Mouse (Mus musculus): ENCODE data around the gene Sbk3. TPM values are rescaled to one million over a fixed set of nuclear protein-coding genes. Genes with fewer than 3 reads are reported as not detected.
"Not testable (repeated sequence)": the region's sequence is repeated elsewhere in the genome, so short reads cannot be mapped to it uniquely, and the experiment has no call there.

Sbk3 gene
- polyA plus RNA-seq (2014; fragmentation: Nextera tagmentation; extraction: Ambion mirVana): not detected in 2 replicates

GRCm38 (mm10) chr7:4971068-4971467, at the start of gene Sbk3:
TSS of gene Sbk3 (minus strand) at chr7:4971168.
- Histone ChIP-seq H3K4me2 (no peak within 1 kb of the TSS), H3K9ac (ENCODE audit: low read depth, low read length) (no peak within 1 kb of the TSS), H3K36me3 (ENCODE audit: control insufficient read depth, insufficient read depth, low read length) (no peaks in the 10 kb centered on the region), H3K4me3 (ENCODE audit: low read depth, low read length) (no peak within 1 kb of the TSS), H3K27ac (ENCODE audit: low read depth, low read length) (no peak within 1 kb of the TSS), H3K4me1 (replicated peaks; ENCODE audit: control insufficient read depth, insufficient read depth, low read length) (no peaks in the 10 kb centered on the region), H3K9me3 (ENCODE audit: control insufficient read depth, low read length) (no peaks in the 10 kb centered on the region), H3K27me3 (replicated peaks; ENCODE audit: control insufficient read depth, insufficient read depth, low read length) (no peaks in the 10 kb centered on the region; the same call in 1 of the 2 replicates)
- WGBS: 38% methylated on average over 6 of the region's 6 CpGs
- ATAC-seq (replicated peaks; ENCODE audit: low FRiP score) (no peak), DNase-seq (ENCODE audit: low spot score) (no peak)

GRCm38 (mm10) chr7:5020685-5021084, 49.7 kb upstream of the Sbk3 start:
- DNase-seq (ENCODE audit: low spot score) (no peak), ATAC-seq (replicated peaks; ENCODE audit: low FRiP score) (0 out of 2 replicates have a peak, but pooled peaks have one; percentile 0)
- peak overlapping the region; percentile 93 for H3K9ac ChIP-seq (ENCODE audit: low read depth, low read length)
- peaks cover 20% of the 10 kb centered on the region for H3K4me1 ChIP-seq (replicated peaks; ENCODE audit: control insufficient read depth, insufficient read depth, low read length)
- H3K4me2 ChIP-seq: peak overlapping the region; percentile 78
- H3K27ac ChIP-seq (ENCODE audit: low read depth, low read length): peak overlapping the region; percentile 98
- no peaks in the 10 kb centered on the region for H3K9me3 ChIP-seq (ENCODE audit: control insufficient read depth, low read length)
- peaks cover 21% of the 10 kb centered on the region; the same call in 1 of the 2 replicates for H3K36me3 ChIP-seq (ENCODE audit: control insufficient read depth, insufficient read depth, low read length)
- WGBS: under 1% methylated on average over 10 of the region's 15 CpGs
- peak overlapping the region; percentile 87 for H3K4me3 ChIP-seq (ENCODE audit: low read depth, low read length)
- H3K27me3 ChIP-seq (replicated peaks; ENCODE audit: control insufficient read depth, insufficient read depth, low read length): no peaks in the 10 kb centered on the region

- Histone ChIP-seq H3K4me2 (peak within 1 kb of the TSS; percentile 78), H3K4me1 (replicated peaks; ENCODE audit: control insufficient read depth, insufficient read depth, low read length) (peaks cover 20% of the 10 kb centered on the region), H3K36me3 (ENCODE audit: control insufficient read depth, insufficient read depth, low read length) (peaks cover 21% of the 10 kb centered on the region; the same call in 1 of the 2 replicates), H3K4me3 (ENCODE audit: low read depth, low read length) (peak within 1 kb of the TSS; percentile 87), H3K27ac (ENCODE audit: low read depth, low read length) (peak within 1 kb of the TSS; percentile 98), H3K27me3 (replicated peaks; ENCODE audit: control insufficient read depth, insufficient read depth, low read length) (no peaks in the 10 kb centered on the region), H3K9ac (ENCODE audit: low read depth, low read length) (peak within 1 kb of the TSS; percentile 93), H3K9me3 (ENCODE audit: control insufficient read depth, low read length) (no peaks in the 10 kb centered on the region)
- WGBS: under 1% methylated on average over 44 of the region's 49 CpGs
- DNase-seq (ENCODE audit: low spot score) (peak; percentile 98), ATAC-seq (replicated peaks; ENCODE audit: low FRiP score) (peak; percentile 87)
Observed at GRCm38 (mm10) chr7:5020000-5020681, 49.2 kb upstream of the Sbk3 start, which contains the start of the genes Zfp865 and Ccdc106. TSS of gene Zfp865 (plus strand) at chr7:5020376. TSS of gene Ccdc106 (plus strand) at chr7:5020553.

- DNase-seq (ENCODE audit: low spot score); ATAC-seq (replicated peaks; ENCODE audit: low FRiP score); H3K9me3 ChIP-seq (ENCODE audit: control insufficient read depth, low read length); H3K27me3 ChIP-seq (replicated peaks; ENCODE audit: control insufficient read depth, insufficient read depth, low read length): not testable (repeated sequence)
- Histone ChIP-seq H3K9ac (ENCODE audit: low read depth, low read length) (peak overlapping the region; percentile 93), H3K4me1 (replicated peaks; ENCODE audit: control insufficient read depth, insufficient read depth, low read length) (peaks cover 20% of the 10 kb centered on the region), H3K4me2 (peak overlapping the region; percentile 78), H3K4me3 (ENCODE audit: low read depth, low read length) (peak overlapping the region; percentile 87), H3K27ac (ENCODE audit: low read depth, low read length) (peak overlapping the region; percentile 98), H3K36me3 (ENCODE audit: control insufficient read depth, insufficient read depth, low read length) (peaks cover 17% of the 10 kb centered on the region; the same call in 1 of the 2 replicates)
- WGBS: 26% methylated on average over 8 of the region's 8 CpGs
Observed at GRCm38 (mm10) chr7:5019576-5019975, 48.6 kb upstream of the Sbk3 start.

- Histone ChIP-seq H3K27me3 (replicated peaks; ENCODE audit: control insufficient read depth, insufficient read depth, low read length) (no peaks in the 10 kb centered on the region), H3K27ac (ENCODE audit: low read depth, low read length) (no peak overlapping the region), H3K4me3 (ENCODE audit: low read depth, low read length) (no peak overlapping the region), H3K4me1 (replicated peaks; ENCODE audit: control insufficient read depth, insufficient read depth, low read length) (peaks cover 25% of the 10 kb centered on the region), H3K9me3 (ENCODE audit: control insufficient read depth, low read length) (no peaks in the 10 kb centered on the region), H3K9ac (ENCODE audit: low read depth, low read length) (no peak overlapping the region), H3K36me3 (ENCODE audit: control insufficient read depth, insufficient read depth, low read length) (peaks cover 13% of the 10 kb centered on the region; the same call in 1 of the 2 replicates), H3K4me2 (no peak overlapping the region)
- ATAC-seq (replicated peaks; ENCODE audit: low FRiP score) (no peak), DNase-seq (ENCODE audit: low spot score) (no peak)
- 96% methylated on average over 21 of the region's 21 CpGs for WGBS
Observed at GRCm38 (mm10) chr7:5017931-5018330, 47.0 kb upstream of the Sbk3 start.

GRCm38 (mm10) chr7:5017352-5017751, 46.4 kb upstream of the Sbk3 start:
- peaks cover 25% of the 10 kb centered on the region for H3K4me1 ChIP-seq (replicated peaks; ENCODE audit: control insufficient read depth, insufficient read depth, low read length)
- H3K36me3 ChIP-seq (ENCODE audit: control insufficient read depth, insufficient read depth, low read length): peaks cover 16% of the 10 kb centered on the region
- H3K9me3 ChIP-seq (ENCODE audit: control insufficient read depth, low read length): no peaks in the 10 kb centered on the region
- no peaks in the 10 kb centered on the region for H3K27me3 ChIP-seq (replicated peaks; ENCODE audit: control insufficient read depth, insufficient read depth, low read length)
- no peak overlapping the region for H3K4me2 ChIP-seq
- H3K27ac ChIP-seq (ENCODE audit: low read depth, low read length): no peak overlapping the region
- no peak for ATAC-seq (replicated peaks; ENCODE audit: low FRiP score)
- H3K4me3 ChIP-seq (ENCODE audit: low read depth, low read length): no peak overlapping the region
- H3K9ac ChIP-seq (ENCODE audit: low read depth, low read length): no peak overlapping the region
- no peak for DNase-seq (ENCODE audit: low spot score)
- 91% methylated on average over 16 of the region's 16 CpGs for WGBS

- 94% methylated on average over 2 of the region's 2 CpGs for WGBS
- Histone ChIP-seq H3K36me3 (ENCODE audit: control insufficient read depth, insufficient read depth, low read length) (peaks cover 17% of the 10 kb centered on the region), H3K27ac (ENCODE audit: low read depth, low read length) (no peak overlapping the region), H3K4me1 (replicated peaks; ENCODE audit: control insufficient read depth, insufficient read depth, low read length) (peaks cover 25% of the 10 kb centered on the region), H3K9me3 (ENCODE audit: control insufficient read depth, low read length) (no peaks in the 10 kb centered on the region), H3K4me3 (ENCODE audit: low read depth, low read length) (no peak overlapping the region), H3K9ac (ENCODE audit: low read depth, low read length) (no peak overlapping the region), H3K4me2 (no peak overlapping the region), H3K27me3 (replicated peaks; ENCODE audit: control insufficient read depth, insufficient read depth, low read length) (no peaks in the 10 kb centered on the region)
- no peak for ATAC-seq (replicated peaks; ENCODE audit: low FRiP score)
- DNase-seq (ENCODE audit: low spot score): no peak
Observed at GRCm38 (mm10) chr7:5016920-5017319, 46.0 kb upstream of the Sbk3 start.

- 53% methylated on average over 3 of the region's 3 CpGs for WGBS
- ATAC-seq (replicated peaks; ENCODE audit: low FRiP score): no peak
- H3K9ac ChIP-seq (ENCODE audit: low read depth, low read length): peak overlapping the region; percentile 93
Observed at GRCm38 (mm10) chr7:5016057-5016456, 45.1 kb upstream of the Sbk3 start.

More at GRCm38 (mm10) chr7:5016057-5016456, 45.1 kb upstream of the Sbk3 start:
- Histone ChIP-seq H3K4me2 (peak overlapping the region; percentile 90), H3K4me3 (ENCODE audit: low read depth, low read length) (peak overlapping the region; percentile 75), H3K27ac (ENCODE audit: low read depth, low read length) (peak overlapping the region; percentile 99), H3K9me3 (ENCODE audit: control insufficient read depth, low read length) (no peaks in the 10 kb centered on the region), H3K4me1 (replicated peaks; ENCODE audit: control insufficient read depth, insufficient read depth, low read length) (peaks cover 21% of the 10 kb centered on the region), H3K27me3 (replicated peaks; ENCODE audit: control insufficient read depth, insufficient read depth, low read length) (no peaks in the 10 kb centered on the region), H3K36me3 (ENCODE audit: control insufficient read depth, insufficient read depth, low read length) (peaks cover 26% of the 10 kb centered on the region)
- DNase-seq (ENCODE audit: low spot score): no peak
